Mouse (Mus musculus) hindbrain, postnatal 0 days (tissue): ENCODE measurements around the gene Apoa5. TPM values are rescaled to one million over a fixed set of nuclear protein-coding genes. Genes with fewer than 3 reads are reported as not detected.

ENCODE experiments used
- ATAC-seq: fragments of 200-750 bp; cut with Nextera tagmentation; 2 replicates; pipeline ENCODE4 v1.8.0; 2017; ENCODE audit warnings: mild to moderate bottlenecking, moderate TSS enrichment, moderate library complexity
- DNase-seq: peaks from one replicate; pipeline ENCODE4 v3.0.0-alpha.2; 2015; ENCODE audit warnings: low spot score
- H3K27ac ChIP-seq: fragments of 300-500 bp; sonication (generic); 2 replicates; pipeline ENCODE4 v1.5.1; 2014; ENCODE audit warnings: mild to moderate bottlenecking
- H3K27me3 ChIP-seq: fragments of 300-500 bp; sonication (generic); 2 replicates; pipeline ENCODE4 v1.6.1; 2014; ENCODE audit warnings: low read length, mixed read lengths; ENCODE audit not compliant: insufficient read depth
- H3K36me3 ChIP-seq: fragments of 300-500 bp; sonication (generic); 2 replicates; pipeline ENCODE4 v1.6.1; 2014; ENCODE audit warnings: low read length, mixed read lengths; ENCODE audit not compliant: insufficient read depth
- H3K4me1 ChIP-seq: fragments of 300-500 bp; sonication (generic); 2 replicates; pipeline ENCODE4 v1.6.1; 2014; ENCODE audit warnings: antibody characterized with exemption, low read length, mixed read lengths; ENCODE audit not compliant: insufficient read depth
- H3K4me2 ChIP-seq: fragments of 300-500 bp; sonication (generic); 2 replicates; pipeline ENCODE4 v1.6.1; 2014; ENCODE audit warnings: low read depth, mild to moderate bottlenecking, low read length, moderate library complexity, mixed read lengths
- H3K4me3 ChIP-seq: fragments of 300-500 bp; sonication (generic); 2 replicates; pipeline ENCODE4 v1.5.1; 2014; ENCODE audit warnings: low read length
- H3K9ac ChIP-seq: fragments of 300-500 bp; sonication (generic); replicated peaks from 2 replicates; pipeline ENCODE4 v1.6.1; 2014; ENCODE audit warnings: mild to moderate bottlenecking, low read length, moderate library complexity, mixed read lengths
- H3K9me3 ChIP-seq: fragments of 300-500 bp; sonication (generic); 2 replicates; pipeline ENCODE4 v1.6.1; 2016; ENCODE audit warnings: low read length, mixed read lengths
- CTCF ChIP-seq: IDR thresholded peaks from 2 replicates; pipeline ENCODE4 v1.5.1; 2016; ENCODE audit warnings: antibody characterized with exemption, control low read depth, low read depth
- WGBS: fragments of 180-500 bp; shearing (Covaris S2); extraction: QIAGEN DNeasy Blood & Tissue Kit; methylation state at CpG from one replicate; pipeline ENCODE4 v1.1.7; 2014; 5-methylcytosine and 5-hydroxymethylcytosine counted together
- polyA plus RNA-seq: library from polyadenylated mRNA; unstranded; fragments of >200 nt; fragmentation: Nextera tagmentation; extraction: Ambion mirVana; gene quantifications from 2 replicates; pipeline ENCODE4 v1.2.1, GENCODE M21; 2015
- total RNA-seq: library from RNA; depleted of rRNA; stranded (reverse); fragments of >200 nt; gene quantifications from 2 replicates; pipeline ENCODE4 v1.2.3, GENCODE M21; 2014

The Apoa5 gene
- total and polyA plus RNA-seq, 2 experiments from 2014 or later: 0.21 TPM; not detected in 1

DNA sequence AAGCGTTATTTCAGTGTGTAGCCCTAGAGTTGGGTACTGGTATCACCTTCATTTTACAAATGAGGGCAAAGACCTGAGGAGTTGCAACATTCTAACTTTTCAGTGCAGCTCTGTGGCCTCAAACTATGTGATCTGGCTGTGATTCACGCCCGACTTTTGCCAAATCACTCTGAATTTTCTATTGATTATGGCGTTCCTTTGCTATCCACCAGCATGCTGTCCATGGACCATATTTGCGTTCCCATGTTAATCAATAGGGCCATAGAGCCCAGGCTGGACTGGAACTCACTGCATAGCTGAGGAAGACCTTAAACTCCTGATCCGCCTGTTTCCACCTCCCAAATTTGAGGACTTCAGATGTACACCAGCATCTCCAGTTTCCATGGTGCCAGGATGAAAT, 9.3 kb upstream of the Apoa5 start:
- Histone ChIP-seq H3K4me2 (no peak overlapping the region), H3K36me3 (no peaks in the 10 kb centered on the region), H3K9ac (no peak overlapping the region), H3K27ac (no peak overlapping the region), H3K27me3 (no peaks in the 10 kb centered on the region), H3K4me1 (no peaks in the 10 kb centered on the region), H3K4me3 (no peak overlapping the region), H3K9me3 (no peaks in the 10 kb centered on the region)
- TF ChIP-seq CTCF: no peak
- DNase-seq: no peak
- ATAC-seq: no peak
- WGBS: 92% methylated on average over 6 of the region's 6 CpGs

DNA sequence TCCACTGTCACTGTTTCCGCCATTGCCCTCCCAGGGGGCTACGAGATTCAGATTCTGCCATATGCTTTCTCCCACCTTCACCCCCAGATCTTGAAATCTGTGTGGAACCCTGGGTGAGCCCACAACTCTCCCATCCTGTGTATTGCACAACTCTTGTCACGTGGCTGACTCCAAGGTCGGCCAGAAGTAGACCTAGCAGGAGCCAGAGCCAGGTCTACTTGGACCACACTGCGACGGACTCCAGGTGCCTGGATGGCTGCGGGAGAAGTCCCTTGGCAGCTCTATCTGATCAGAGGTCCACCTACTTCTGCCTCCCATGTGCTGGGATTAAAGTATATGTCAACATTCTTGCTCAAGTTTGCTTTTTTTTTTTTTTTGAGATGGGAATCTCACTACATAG, 7.3 kb upstream of the Apoa5 start:
- Histone ChIP-seq H3K36me3 (no peaks in the 10 kb centered on the region), H3K9me3 (no peaks in the 10 kb centered on the region), H3K27me3 (no peaks in the 10 kb centered on the region), H3K9ac (no peak overlapping the region), H3K4me3 (no peak overlapping the region), H3K4me1 (no peaks in the 10 kb centered on the region), H3K4me2 (no peak overlapping the region), H3K27ac (no peak overlapping the region)
- no peak for TF ChIP-seq CTCF
- ATAC-seq (no peak), DNase-seq (no peak)
- WGBS: 88% methylated on average over 7 of the region's 7 CpGs

DNA sequence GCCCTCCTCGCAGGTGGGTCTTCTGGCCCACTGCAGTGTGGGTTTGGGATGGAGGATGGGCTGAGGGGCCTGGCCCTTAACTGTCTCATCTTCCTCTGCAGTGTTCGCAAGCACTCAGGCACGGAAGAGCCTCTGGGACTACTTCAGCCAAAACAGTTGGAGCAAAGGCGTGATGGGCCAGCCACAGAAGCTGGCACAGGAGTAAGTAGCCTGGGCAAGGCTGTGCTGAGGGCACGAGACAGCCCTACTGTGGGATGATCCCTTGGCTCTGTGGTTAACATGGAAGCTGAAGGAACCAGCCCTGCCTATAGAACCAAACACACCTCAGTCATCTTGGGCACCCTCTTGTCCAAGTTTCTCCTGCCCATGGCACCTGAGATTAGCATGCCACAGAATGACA, 692 bp downstream of the Apoa5 start:
- no peak for DNase-seq
- Histone ChIP-seq H3K4me1 (peaks cover 5% of the 10 kb centered on the region; the same call in 1 of the 2 replicates), H3K27me3 (no peaks in the 10 kb centered on the region; the same call in 1 of the 2 replicates), H3K9ac (no peak overlapping the region), H3K4me2 (no peak overlapping the region), H3K9me3 (no peaks in the 10 kb centered on the region), H3K27ac (no peak overlapping the region), H3K36me3 (no peaks in the 10 kb centered on the region), H3K4me3 (no peak overlapping the region)
- no peak for ATAC-seq
- no peak for TF ChIP-seq CTCF
- 85% methylated on average over 5 of the region's 5 CpGs for WGBS

DNA sequence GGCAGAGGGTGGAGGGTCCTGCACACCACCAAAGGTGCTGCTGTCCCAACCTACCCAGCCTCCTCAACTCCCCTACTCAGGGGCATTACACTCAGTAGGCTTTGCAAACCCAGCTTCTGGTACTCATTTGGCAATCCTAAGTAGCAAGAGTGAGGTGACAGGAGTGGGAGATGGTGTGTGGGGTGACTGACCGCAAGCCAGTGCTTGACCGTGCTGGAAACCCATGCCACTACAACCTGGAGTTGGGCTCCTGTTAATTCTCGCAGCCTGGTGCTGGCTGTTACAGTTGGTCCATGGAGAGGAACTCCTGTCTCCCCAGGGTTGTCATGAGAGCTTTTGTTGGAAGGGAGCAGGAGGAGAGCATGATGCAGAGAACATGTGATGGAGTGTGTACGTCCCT, 2.3 kb downstream of the Apoa5 start:
- 94% methylated on average over 4 of the region's 4 CpGs for WGBS
- H3K27me3 ChIP-seq: no peaks in the 10 kb centered on the region; the same call in 1 of the 2 replicates
- no peaks in the 10 kb centered on the region for H3K9me3 ChIP-seq
- H3K4me3 ChIP-seq: no peak overlapping the region
- H3K4me2 ChIP-seq: no peak overlapping the region
- peaks cover 9% of the 10 kb centered on the region for H3K36me3 ChIP-seq
- ATAC-seq: no peak
- TF ChIP-seq CTCF: no peak
- no peak overlapping the region for H3K9ac ChIP-seq
- H3K27ac ChIP-seq: no peak overlapping the region
- no peak for DNase-seq
- peaks cover 5% of the 10 kb centered on the region; the same call in 1 of the 2 replicates for H3K4me1 ChIP-seq

DNA sequence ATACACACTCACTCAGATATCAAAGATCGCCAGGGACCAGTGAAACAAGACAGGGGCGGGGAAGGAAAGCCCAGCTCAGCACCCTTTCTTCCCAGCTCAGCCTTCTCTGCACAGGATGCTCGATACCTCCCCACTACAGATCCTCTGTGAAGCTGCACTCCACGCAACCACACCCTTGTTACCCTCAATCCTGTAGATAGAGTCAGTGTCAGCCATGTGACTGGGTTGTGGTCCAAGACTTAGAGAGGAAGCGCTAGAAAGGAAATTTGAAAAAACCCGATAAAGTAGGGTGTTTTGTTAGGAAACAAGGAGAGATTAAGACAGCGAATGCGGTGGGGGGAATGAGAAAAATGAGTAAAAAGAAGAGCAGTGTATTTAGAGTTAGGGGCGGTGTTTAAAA, 3.6 kb downstream of the Apoa5 start:
- Histone ChIP-seq H3K4me2 (peak overlapping the region; percentile 95; the same call in 1 of the 2 replicates), H3K9me3 (no peaks in the 10 kb centered on the region)
- 89% methylated on average over 9 of the region's 9 CpGs for WGBS

DNA sequence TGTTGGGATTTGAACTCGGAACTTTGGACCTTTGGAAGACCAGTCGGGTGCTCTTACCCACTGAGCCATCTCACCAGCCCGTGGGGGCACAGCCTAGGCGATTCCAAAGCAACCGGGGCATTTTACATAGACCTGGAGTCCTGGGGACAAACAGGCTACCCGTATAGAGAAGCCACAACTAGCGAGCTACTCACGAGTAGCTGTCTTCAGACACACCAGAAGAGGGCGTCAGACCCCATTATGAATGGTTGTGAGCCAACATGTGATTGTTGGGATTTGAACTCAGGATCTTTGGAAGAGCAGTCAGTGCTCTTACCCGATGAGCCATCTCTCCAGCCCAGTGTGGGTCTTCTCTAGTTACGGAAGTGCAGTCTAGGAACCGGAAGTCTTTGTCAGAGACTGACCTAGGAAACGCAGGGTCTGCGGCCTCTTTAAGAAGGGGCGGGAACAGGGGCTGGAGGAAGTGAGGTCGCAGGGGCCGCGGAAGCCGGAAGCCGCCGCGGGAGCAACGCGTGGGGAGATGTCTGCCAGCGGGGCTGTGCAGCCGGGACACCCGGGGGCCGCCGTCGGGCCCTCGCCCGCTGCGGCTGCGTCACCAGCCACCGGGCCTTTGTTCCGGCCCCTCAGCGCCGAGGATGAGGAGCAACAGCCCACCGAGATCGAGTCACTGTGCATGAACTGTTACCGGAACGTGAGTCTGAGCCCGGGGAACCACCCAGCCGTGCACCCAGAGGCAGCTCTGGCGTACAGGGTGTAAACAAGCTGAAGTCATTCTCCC, 4.4 kb downstream of the Apoa5 start, which contains the start of gene Zpr1:
Gene Zpr1 (plus strand): TSS at position 388 of the 778 bp plus-strand sequence.
- peak; percentile 96 for ATAC-seq
- peaks cover 5% of the 10 kb centered on the region; the same call in 1 of the 2 replicates for H3K4me1 ChIP-seq
- peak; percentile 57 for TF ChIP-seq CTCF

More for the DNA sequence above, 3.6 kb downstream of the Apoa5 start:
- Histone ChIP-seq H3K27me3 (no peaks in the 10 kb centered on the region; the same call in 1 of the 2 replicates), H3K9ac (no peak overlapping the region), H3K4me1 (peaks cover 5% of the 10 kb centered on the region; the same call in 1 of the 2 replicates), H3K4me3 (no peak overlapping the region), H3K36me3 (peaks cover 22% of the 10 kb centered on the region), H3K27ac (no peak overlapping the region)
- TF ChIP-seq CTCF: no peak
- no peak for DNase-seq
- ATAC-seq: no peak

DNA sequence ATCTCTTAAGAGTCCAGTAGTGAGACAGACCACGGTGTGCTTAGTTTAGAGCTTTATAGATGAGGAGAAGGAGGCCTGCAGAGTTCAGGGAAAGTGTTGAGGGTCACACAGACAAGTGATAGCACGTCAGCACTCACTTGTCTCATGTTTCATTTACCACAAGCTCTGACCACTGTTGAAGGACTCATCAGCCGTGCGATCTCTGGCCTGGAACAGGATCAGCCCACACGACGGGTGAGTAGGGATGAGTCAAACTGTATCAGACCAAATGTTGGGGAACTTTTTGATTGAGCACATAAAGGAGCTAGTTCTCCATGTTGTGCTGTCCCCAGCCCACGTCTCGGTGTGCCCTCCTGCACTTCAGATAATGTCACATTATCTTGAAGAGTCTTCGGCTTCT, 6.1 kb downstream of the Apoa5 start:
- peaks cover 5% of the 10 kb centered on the region; the same call in 1 of the 2 replicates for H3K4me1 ChIP-seq
- 92% methylated on average over 9 of the region's 9 CpGs for WGBS
- DNase-seq (no peak), ATAC-seq (no peak)
- H3K27me3 ChIP-seq: no peaks in the 10 kb centered on the region
- no peaks in the 10 kb centered on the region for H3K9me3 ChIP-seq
- H3K9ac ChIP-seq: no peak overlapping the region
- H3K36me3 ChIP-seq: peaks cover 39% of the 10 kb centered on the region
- H3K27ac ChIP-seq: no peak overlapping the region
- no peak overlapping the region for H3K4me2 ChIP-seq
- no peak for TF ChIP-seq CTCF
- no peak overlapping the region for H3K4me3 ChIP-seq

More for the DNA sequence above, 4.4 kb downstream of the Apoa5 start, which contains the start of gene Zpr1:
- no peaks in the 10 kb centered on the region; the same call in 1 of the 2 replicates for H3K27me3 ChIP-seq
- DNase-seq: peak; percentile 95
- no peaks in the 10 kb centered on the region for H3K9me3 ChIP-seq
- H3K9ac ChIP-seq: peak within 1 kb of the TSS; percentile 68
- H3K27ac ChIP-seq: peak within 1 kb of the TSS; percentile 70
- peaks cover 30% of the 10 kb centered on the region for H3K36me3 ChIP-seq
- WGBS: 6% methylated on average over 45 of the region's 45 CpGs
- H3K4me2 ChIP-seq: peak within 1 kb of the TSS; percentile 95
- peak within 1 kb of the TSS; percentile 71 for H3K4me3 ChIP-seq
